Mouse (Mus musculus) monocyte, adult 5-6 weeks (primary cell): ENCODE results near the gene Traf3ip2. TPM values are rescaled to one million over a fixed set of nuclear protein-coding genes. Genes with fewer than 3 reads are reported as not detected.

Source experiments
- ATAC-seq: fragments of 153-309, 156-312 bp; replicated peaks from 2 replicates; pipeline ENCODE4 v1.8.0; 2017; ENCODE audit warnings: mild to moderate bottlenecking; ENCODE audit not compliant: low TSS enrichment, insufficient number of reproducible peaks, severe bottlenecking, poor library complexity, low FRiP score
- total RNA-seq: library from RNA; stranded (forward); fragments of 200-1000, 200-491, 200-594 nt; gene quantifications from 3 replicates; pipeline ENCODE4 v1.2.3, GENCODE M21; 2017

Gene Traf3ip2
- 12.2 to 14.9 TPM (median 13.4 TPM) in 3 replicates for total RNA-seq

DNA sequence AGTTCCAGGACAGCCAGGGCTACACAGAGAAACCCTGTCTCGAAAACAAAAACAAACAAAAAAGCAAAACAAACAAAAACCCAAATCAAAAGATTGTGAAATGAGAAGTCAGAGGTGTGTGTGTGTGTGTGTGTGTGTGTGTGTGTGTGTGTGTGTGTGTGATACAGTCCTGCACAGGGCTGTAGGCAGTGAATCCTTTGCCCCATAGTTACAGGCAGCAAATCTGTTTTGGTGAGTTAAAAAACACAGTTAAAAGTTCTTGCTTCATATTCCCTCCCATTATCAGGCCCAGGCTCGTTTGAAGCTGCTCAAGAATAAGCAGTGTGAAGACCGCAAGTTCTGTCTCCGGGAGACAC lies at the start of gene Traf3ip2:
TSS of gene Traf3ip2 (plus strand) at position 302 of the 356 bp plus-strand sequence.
- no peak for ATAC-seq

DNA sequence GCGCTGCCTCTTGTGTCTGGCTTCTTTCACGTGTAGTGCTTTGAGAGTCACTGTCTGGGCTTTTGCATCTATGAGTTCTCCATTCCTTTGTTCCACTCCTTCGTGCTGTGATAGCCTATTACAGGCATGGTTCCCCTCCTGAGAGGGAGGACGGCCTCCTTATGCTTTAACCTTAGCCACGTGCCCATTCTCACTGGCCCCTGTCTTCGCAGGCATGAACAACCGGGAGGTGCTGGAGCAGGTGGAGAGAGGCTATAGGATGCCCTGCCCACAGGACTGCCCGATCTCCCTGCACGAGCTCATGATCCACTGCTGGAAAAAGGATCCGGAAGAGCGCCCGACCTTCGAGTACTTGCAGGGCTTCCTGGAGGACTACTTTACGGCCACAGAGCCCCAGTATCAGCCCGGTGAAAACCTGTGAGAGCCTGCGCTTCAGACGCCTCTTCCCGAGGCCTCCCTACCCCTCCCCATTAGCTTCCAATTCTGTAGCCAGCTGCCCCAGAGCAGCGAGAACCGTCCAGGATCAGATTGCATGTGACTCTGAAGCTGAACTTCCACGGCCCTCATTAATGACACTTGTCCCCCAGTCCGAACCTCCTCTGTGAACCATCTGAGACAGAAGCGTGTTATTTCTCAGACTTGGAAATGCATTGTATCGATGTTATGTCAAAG lies 49.0 kb upstream of the Traf3ip2 start:
- no peak for ATAC-seq

DNA sequence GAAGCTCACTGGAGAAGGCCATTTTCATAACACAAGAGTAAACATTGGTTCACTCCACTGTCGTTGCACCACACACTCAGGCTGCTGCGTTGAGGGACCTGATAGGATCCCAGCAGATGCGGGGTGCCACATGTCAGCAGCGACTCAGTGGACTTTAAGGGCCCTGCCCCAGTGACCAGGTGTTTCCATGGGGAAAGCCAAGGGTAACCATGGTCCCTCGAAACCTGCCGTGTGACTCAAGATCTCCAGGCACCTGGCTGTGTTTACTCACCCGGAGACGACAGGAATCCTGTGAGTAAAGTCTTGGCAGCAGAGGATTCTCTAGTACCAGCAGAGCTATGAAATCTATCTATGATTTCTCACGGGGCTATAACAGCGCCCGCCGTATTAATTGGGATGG lies 45.8 kb upstream of the Traf3ip2 start:
- no peak for ATAC-seq

DNA sequence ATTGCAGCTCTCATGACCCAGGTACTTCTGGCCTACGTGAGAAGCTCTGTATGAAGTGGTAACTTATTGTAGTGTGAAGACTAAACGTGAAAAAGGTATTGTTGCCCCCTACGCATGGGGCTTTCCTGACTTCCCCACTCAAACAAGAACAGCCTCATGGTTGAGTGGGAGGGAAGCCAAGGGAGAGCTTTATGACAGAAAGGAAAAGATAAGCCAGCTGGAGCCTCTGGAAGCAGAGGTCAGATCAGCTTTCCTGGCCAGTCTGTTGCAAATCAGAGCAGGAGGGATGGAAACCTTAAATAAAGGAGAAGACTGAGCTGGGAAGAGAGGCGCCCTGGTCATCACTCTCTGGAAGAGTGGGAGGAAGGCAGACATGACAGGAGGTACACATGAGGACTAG lies 43.7 kb upstream of the Traf3ip2 start:
- ATAC-seq, result no peak

DNA sequence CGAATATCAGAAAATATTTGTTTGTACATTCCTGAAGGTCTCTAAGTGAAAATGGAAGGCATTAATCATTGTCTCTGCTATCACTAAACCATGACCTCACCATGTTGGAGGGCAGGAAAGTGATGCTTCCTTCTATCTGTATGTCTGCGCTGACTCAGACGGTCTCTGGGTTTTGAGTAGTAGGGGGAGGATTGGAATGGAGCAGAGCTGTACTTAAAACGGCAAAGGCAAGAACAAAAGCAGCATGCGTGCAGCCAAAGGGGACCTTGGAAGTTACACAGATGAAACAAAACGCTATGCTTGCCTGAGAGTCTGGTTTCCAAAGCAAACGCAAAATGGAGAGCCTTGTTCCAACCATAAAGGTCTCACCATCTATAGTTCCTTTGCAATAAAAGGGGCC lies 41.7 kb upstream of the Traf3ip2 start:
- no peak for ATAC-seq

DNA sequence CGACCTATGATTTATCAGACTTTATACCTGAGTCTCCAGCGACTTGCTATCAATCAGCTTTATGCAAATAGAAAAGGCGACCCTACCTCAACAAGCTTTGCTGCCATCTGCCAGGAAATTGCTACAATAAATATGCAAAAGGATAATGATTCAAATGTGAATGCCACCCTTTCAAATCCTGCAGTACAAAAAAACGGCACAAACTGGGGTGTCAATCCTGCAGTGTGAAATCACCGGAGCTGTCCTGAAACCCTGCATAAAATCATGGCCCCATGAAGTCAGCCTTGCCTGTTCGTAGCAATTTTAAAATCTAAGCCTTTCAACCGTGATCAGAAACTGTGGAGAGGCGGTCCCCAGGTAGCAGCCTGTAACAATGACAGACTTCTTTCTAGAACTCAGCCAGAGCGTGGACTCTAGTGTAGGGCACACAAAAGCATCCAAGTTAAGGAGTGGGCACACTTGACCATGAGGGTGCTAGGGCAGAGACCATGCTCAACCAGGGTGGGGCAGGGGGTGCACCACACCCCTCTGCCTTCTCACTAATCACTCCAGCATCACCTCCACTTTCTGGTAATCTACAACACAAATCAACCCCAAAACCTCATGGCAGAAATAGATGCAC lies 40.6 kb upstream of the Traf3ip2 start:
- ATAC-seq, result no peak

DNA sequence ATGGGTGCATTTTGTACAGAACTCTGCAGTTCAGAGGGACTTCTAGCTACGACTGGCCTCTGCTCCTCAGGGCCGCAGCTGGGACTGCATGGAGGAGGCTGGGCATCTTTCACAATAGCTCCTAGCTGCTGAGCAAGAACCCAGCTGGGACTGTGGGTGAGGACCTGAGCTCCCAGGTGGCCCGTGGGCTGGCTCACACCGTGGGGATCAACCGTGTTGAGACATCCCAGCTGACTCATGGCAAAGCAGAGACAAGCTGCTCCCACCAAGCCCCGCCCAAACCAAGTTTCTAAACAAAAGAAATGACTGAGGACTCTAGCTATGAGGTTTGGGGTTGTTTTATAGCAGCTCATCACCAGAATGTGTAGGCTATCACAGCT lies 40.1 kb upstream of the Traf3ip2 start:
- no peak for ATAC-seq

DNA sequence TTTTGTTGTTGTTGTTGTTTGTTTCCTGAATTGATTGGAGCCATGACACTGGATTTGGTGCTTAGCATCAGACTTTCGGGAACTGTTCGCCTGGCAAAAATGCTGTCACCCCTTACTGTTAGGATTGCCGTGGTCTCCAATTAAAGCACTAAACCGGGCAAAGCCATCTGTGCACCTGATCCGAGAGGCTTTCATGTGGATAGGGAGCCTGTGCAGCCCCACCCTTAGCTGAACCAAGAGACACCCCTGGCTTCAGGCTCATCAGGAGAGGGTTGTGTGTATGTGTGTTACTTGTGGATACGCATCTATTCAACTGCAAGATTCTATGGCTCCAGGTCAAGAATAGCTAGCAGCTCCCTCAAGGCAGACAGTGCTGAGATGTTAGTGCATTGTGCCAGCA lies 36.3 kb upstream of the Traf3ip2 start:
- ATAC-seq, result no peak

DNA sequence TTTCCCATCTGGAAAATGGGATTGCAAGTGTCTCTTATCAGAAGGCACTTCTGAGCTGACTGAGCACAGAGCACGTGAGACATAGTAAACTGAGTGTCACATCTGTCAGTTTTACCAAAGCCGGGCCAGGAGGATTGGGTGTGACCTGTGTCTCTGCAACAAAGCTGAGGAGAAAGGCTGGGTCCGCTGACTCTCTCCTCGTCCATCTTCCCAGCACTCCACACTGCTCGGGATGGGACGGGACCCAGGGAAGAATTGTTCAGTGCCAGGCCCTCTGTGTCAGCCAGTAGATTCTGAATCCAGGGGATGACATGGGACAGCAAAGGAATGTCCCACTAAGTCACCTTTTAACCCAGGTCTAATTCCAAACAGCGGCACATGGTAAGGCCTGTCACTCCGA lies 32.3 kb upstream of the Traf3ip2 start:
- ATAC-seq, result no peak

DNA sequence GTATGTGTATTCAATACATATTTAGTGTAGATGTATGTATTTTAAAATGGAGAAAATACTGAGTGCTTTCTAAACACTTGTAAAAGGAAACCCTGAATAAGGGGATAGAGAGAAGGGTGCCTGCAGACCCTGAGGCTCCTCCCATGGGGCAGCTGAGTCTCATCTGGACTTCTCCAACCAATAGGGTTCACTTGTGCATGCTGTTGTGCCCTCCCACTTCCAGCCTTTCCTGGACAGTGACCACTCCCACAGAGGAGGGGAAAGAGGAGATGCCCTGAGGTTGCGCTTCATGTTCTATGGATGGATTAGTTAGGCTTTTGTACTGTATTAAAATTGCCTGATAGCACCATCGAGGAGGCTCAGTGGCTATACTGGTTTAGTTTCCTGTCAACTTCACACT lies 30.3 kb upstream of the Traf3ip2 start:
- ATAC-seq, result no peak

DNA sequence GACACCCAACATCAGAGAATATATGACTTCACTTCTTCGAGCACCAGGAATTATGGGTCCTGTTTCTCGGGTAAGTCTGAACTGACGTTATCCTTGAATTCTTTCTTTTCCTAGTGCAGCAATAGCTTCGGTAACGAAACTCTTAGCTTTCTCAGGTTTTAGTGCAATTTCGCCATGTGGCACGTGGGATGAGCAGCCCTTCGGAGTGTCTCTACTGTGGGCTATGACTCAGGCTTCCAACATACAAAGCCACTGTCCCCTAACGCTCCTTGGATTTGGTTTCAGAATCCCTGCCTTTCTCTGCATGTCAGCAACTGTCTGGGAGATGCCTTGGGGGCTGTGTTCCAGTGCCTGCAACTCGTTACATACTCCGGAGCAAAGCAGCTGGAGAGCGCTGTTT lies 29.0 kb upstream of the Traf3ip2 start:
- ATAC-seq, result no peak

DNA sequence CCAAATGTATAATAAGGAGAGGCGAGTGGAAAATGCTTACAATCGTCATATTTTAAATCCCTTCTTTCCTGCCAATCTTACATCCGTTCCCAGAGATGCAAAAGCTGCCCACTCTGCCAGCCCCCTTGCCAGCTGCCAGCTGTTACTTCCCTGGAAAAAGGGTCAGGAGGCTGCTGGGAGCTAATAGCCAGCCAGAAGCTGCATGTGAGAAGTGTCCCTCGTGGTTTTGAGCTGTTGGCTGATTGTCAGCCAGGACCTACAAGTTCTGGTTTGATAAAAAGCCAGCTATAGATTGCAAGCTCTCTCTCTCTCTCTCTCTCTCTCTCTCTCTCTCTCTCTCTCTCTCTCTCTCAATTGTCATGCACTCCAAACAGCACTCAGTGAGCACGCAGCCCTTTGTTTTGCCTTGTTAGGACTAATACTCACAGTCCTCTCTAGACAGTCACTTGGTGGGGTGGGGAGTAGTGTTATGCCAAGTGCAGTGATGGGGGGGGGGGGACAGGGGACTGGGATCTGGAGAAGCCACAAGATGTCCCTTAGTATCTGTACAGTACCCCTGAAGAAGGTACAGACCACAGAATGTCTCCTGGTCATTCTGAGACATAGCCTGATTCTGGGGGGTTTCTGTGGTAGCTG lies 25.3 kb upstream of the Traf3ip2 start:
- ATAC-seq, result no peak

DNA sequence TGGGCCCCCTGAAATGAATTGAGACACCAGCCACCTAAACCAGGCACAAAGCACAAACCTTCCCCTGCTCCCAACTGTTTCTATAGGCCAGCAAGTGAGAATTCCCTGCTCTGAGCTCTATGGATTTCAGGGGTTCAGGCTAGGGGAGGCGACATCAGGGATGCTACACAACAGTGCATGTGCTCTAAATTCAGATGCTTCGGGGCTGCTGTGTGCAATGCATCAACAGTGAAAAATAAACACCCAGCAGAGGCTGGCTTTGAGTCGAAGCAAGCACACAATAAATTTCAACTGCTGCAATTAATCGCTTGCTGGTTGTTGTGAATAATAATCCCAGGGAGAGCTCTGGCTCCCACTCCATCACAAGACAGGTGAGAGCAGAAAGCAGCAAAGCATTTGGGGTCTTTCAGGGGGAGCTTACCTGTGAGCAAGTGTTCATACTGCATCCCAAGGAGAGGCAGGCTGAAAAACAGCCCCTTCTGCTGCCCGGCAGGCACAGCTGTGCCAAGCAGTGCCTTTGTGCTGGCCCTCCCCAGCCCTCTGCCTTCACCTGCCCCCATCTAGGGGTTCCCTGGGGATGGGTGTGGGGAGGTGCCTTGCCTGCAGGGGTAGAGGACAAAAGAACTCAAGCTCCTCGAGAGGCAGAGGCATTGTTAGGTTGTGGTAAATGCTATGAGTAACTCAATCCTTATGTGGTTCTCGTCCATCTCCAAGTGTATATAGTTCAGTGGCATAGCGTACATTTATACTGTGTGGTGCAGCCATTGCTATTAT lies 24.6 kb upstream of the Traf3ip2 start:
- no peak for ATAC-seq

DNA sequence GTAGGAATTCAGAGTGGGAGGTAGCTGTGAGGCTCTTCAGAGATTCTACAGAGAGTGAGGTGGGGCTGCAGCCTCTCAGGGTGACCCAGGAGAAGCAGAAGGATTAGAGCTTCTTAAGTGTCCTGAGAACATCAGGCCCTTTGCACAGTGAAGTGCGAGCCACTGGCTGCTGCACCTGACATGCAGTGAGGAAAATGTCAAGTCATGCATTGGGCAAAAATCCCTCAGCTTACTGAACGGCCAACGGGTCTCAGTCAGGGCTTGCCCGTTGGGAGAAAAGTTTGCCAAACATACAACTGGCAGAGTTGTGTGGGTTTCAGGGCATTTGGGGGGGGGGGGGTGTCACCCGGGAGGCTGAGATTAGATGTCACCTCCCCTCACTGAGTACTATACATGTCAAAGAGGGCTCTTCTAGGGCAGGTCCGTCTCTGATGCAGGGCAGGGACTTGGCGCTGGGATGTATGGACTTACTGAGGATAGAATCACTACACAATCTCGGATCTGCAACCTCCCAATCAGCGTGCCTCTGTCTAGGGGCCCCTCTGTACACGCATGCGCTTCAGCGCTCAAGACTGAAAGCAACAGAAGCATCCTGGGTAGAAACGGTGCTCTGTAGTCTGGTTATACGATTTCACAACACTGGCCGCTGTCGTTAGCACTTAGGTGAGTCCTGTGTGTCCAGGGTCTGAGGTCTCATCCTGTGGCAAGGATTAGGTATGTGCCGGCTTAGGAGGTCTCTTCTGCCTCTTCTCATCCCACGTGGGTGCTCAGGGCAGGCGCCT lies 22.8 kb upstream of the Traf3ip2 start:
- ATAC-seq, result no peak

DNA sequence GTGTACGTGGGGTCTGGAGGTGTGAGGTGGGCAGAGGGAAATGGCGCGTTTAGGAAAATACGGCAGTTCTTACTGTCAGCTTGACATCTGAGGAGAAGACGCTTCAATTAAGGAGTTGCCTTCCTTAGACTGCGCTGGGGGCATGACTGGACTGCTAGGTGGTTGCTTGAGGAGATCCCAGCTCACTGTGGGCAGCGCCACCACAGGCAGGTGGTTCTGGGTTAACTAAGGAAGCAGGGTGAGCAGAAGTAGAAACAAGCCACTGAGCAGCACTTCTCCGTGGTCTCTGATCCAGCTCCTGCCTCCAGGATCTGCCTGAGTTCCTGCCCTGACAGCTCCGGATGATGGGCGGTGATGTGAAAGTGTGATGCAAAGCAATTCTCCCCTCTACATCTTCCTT lies 22.1 kb upstream of the Traf3ip2 start:
- no peak for ATAC-seq

DNA sequence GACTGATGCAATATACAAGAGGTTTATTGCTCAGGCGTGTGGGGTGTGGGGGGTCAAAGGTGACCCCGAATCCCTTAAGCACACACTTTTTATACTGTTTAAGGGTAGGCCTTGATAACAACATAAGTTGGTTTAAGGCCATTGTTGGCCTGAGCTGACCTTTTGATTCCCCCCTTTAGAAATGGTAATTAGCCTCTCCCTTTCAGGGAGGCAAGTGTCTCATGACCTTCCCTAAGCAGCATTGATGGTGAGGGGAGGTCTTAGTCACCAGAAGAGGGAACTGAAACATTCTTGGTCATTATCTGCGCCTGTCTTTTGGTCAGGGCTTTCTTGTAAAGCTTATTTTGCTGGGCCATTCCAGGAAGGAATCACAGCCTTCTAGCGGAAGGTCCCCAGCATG lies 20.2 kb upstream of the Traf3ip2 start:
- no peak for ATAC-seq

DNA sequence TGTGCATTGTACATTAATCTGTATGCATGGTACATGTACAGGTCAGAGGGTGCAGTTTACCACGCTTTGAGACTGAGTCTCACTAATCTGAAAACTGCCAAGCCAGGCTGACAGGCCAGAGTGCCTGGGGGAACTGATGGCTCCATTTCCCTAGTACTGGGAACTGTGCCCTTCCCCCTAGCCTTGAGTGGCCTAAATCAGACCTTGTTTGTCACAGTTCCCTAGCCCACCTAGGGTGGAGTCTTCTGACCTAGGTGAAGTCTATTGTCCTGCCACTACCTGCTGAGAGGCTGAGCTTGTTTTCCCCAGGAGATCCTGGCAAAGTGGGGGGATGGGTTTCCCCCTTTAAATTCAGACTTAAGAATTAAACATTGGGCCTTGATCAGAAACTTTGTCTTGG lies 18.0 kb upstream of the Traf3ip2 start:
- ATAC-seq, result no peak

DNA sequence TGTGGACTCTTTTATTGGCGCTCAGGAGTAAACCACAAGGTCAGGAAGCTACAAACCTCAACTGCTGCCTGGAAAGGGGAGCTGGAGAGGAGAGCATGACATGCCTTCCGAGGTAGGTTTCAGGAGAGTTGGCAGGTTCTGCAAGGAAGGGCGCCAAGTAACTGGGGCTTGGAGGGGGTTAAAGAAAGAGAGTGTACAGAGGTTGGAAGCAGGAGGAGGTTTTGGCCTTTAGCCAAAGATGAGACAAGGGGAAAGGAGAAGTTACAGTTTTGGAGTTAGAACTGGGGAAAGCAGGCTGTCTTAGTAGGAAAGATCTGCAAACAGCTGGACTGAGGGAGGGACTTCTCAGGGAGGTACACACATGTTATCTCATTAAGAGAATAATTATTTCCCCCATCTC lies 16.9 kb upstream of the Traf3ip2 start:
- no peak for ATAC-seq
